In genomic region chr13:40725924-40726323, GRCm38 (mm10) we compare ENCODE assay signal across 17 mouse cellular contexts. TPM values are rescaled to one million over a fixed set of nuclear protein-coding genes. Genes with fewer than 3 reads are reported as not detected.
DNase-seq lines count a peak whose midpoint lies in the region; ATAC-seq and TF ChIP-seq lines count a peak whose summit lies in the region.
"Had no signal": no experiment of that assay in that cellular context is flagged by ENCODE, and none has a peak within 500 bp of the region (broad histone marks: within the 10 kb centered on the region; RNA-seq: fewer than 3 reads in every experiment).

No protein-coding gene starts in this region.

- H3K4me3 ChIP-seq in C2C12 (ENCODE audit: insufficient read depth, poor library complexity, severe bottlenecking): no peak overlapping the region
- peak overlapping the region; percentile 52 for H3K4me3 ChIP-seq in hindbrain, embryonic 13.5 days
- H3K4me3 ChIP-seq in midbrain, embryonic 13.5 days (replicated peaks): peak overlapping the region; percentile 28
- H3K4me3 ChIP-seq: heart, embryonic 15.5 days had no signal

- peak overlapping the region; percentile 78 for H3K4me2 ChIP-seq in hindbrain, embryonic 13.5 days
- peak overlapping the region; percentile 38 for H3K4me2 ChIP-seq in midbrain, embryonic 13.5 days (replicated peaks)
- H3K4me2 ChIP-seq: heart, embryonic 15.5 days had no signal

- H3K36me3 ChIP-seq in C2C12 (ENCODE audit: control insufficient read depth, insufficient read depth): no peaks in the 10 kb centered on the region
- H3K36me3 ChIP-seq in hindbrain, embryonic 13.5 days: no peaks in the 10 kb centered on the region
- no peaks in the 10 kb centered on the region for H3K36me3 ChIP-seq in midbrain, embryonic 13.5 days
- H3K36me3 ChIP-seq: heart, embryonic 15.5 days had no signal

- H3K79me3 ChIP-seq in C2C12 (ENCODE audit: low read depth): no peaks in the 10 kb centered on the region

- H3K9me3 ChIP-seq in hindbrain, embryonic 13.5 days: no peaks in the 10 kb centered on the region
- H3K9me3 ChIP-seq in midbrain, embryonic 13.5 days: no peaks in the 10 kb centered on the region
- H3K9me3 ChIP-seq: heart, embryonic 15.5 days had no signal

- H3K27ac ChIP-seq in hindbrain, embryonic 13.5 days: peak overlapping the region; percentile 74
- no peak overlapping the region for H3K27ac ChIP-seq in midbrain, embryonic 13.5 days
- H3K27ac ChIP-seq: heart, embryonic 15.5 days; liver, embryonic 14.5 days had no signal

- DNase-seq in brain, embryonic 14.5 days (ENCODE audit: low read depth): peak; percentile 50
- no peak for DNase-seq in spleen, postnatal 14 days (ENCODE audit: low spot score in 2 of 2)
- no peak for DNase-seq in left cerebral cortex, adult 8-10 months (ENCODE audit: low spot score in 2 of 2)
- DNase-seq in urinary bladder, postnatal 36 days (ENCODE audit: low spot score in 2 of 2): no peak
- DNase-seq in thymus, postnatal 4 days: no peak
- DNase-seq: cerebellum, adult 18-20 months; gastrocnemius, postnatal 36 days; kidney, postnatal 36 days; lung, postnatal 36 days; retina, postnatal 1 day; spleen, adult 18-20 months had no signal

- no peak for ATAC-seq in hindbrain, embryonic 13.5 days (ENCODE audit: low FRiP score)
- no peak for ATAC-seq in midbrain, embryonic 13.5 days
- ATAC-seq: inflammation-experienced regulatory T-cells, adult 6 months had no signal

- H3K79me2 ChIP-seq in C2C12 (ENCODE audit: control insufficient read depth, insufficient read depth): no peaks in the 10 kb centered on the region

- WGBS in hindbrain, embryonic 13.5 days: 3% methylated on average over 7 of the region's 7 CpGs
- 7% methylated on average over 7 of the region's 7 CpGs for WGBS in midbrain, embryonic 13.5 days

- TF ChIP-seq CTCF in C2C12 (IDR thresholded peaks at IDR 0.05; ENCODE audit: control insufficient read depth, insufficient read depth, insufficient read length): no peak
- TF ChIP-seq CTCF in brain, embryonic 14.5 days (IDR thresholded peaks at IDR 0.05; ENCODE audit: borderline replicate concordance, extremely low read depth, insufficient read depth, insufficient read length): no peak

- TF ChIP-seq POLR2A in brain, embryonic 14.5 days (IDR thresholded peaks at IDR 0.05; ENCODE audit: borderline replicate concordance, extremely low read depth, insufficient read depth, insufficient read length, poor library complexity, severe bottlenecking): no peak

- peaks cover 10% of the 10 kb centered on the region for H3K27me3 ChIP-seq in C2C12 (ENCODE audit: control insufficient read depth, insufficient read depth, insufficient read length)
- peaks cover 60% of the 10 kb centered on the region for H3K27me3 ChIP-seq in hindbrain, embryonic 13.5 days
- H3K27me3 ChIP-seq in midbrain, embryonic 13.5 days: peaks cover 78% of the 10 kb centered on the region

- H3K4me1 ChIP-seq in hindbrain, embryonic 13.5 days (replicated peaks): peaks cover 19% of the 10 kb centered on the region
- peaks cover 17% of the 10 kb centered on the region for H3K4me1 ChIP-seq in midbrain, embryonic 13.5 days (replicated peaks)

- H3K9ac ChIP-seq in hindbrain, embryonic 13.5 days: peak overlapping the region; percentile 64
- peak overlapping the region; percentile 23; the same call in 1 of the 2 replicates for H3K9ac ChIP-seq in midbrain, embryonic 13.5 days (replicated peaks)
- H3K9ac ChIP-seq: heart, embryonic 15.5 days; liver, embryonic 14.5 days had no signal

- no peak overlapping the region for H3ac ChIP-seq in C2C12 (ENCODE audit: control insufficient read depth, insufficient read length, low read depth)

TF ChIP-seq in C2C12, 6 proteins besides CTCF, POLR2A, EP300 and RAD21:
- TF ChIP-seq CEBPB (IDR thresholded peaks at IDR 0.05; ENCODE audit: low read depth) (peak; percentile 35), MAX (IDR thresholded peaks at IDR 0.05) (no peak)

RNA-seq across cellular contexts. Expression of gene Tfap2a, which starts 12.3 kb away (rescaled TPM):
- 0.89 TPM for polyA plus RNA-seq in C2C12 (2012; fragmentation: generic; extraction: Trizol)
- polyA plus RNA-seq in brain, embryonic 14.5 days (2012; rRNA removed): 5.2 and 19.9 TPM in 2 replicates
- polyA plus RNA-seq in hindbrain, embryonic 13.5 days (2015; fragmentation: Nextera tagmentation; extraction: Ambion mirVana): 14.2 and 22.9 TPM in 2 replicates
- 8.9 and 9.2 TPM in 2 replicates for polyA plus RNA-seq in midbrain, embryonic 13.5 days (2015; fragmentation: Nextera tagmentation; extraction: Ambion mirVana)
- 1 to 10 TPM in 1 of 4 experiments, under 1 TPM in 3; 0.58 to 1.1 (median 0.60) TPM for total RNA-seq in left cerebral cortex, adult 8-10 months (2022)
- total RNA-seq: gastrocnemius, postnatal 36 days had no signal
- polyA plus RNA-seq: inflammation-experienced regulatory T-cells, adult 6 months had no signal
